Mouse (Mus musculus) cerebellum, adult (tissue): ENCODE data around the gene Psmd5.
A peak's percentile ranks its signal among the peaks of the same experiment; 100 is the strongest.
"Not testable (repeated sequence)": the region's sequence is repeated elsewhere in the genome, so short reads cannot be mapped to it uniquely, and the experiment has no call there.

Experiments
- ATAC-seq: cut with Nextera tagmentation; 2 replicates; pipeline ENCODE4 v1.9.2; 2017; ENCODE audit warnings: mild to moderate bottlenecking, moderate library complexity, mixed read lengths; ENCODE audit not compliant: insufficient number of reproducible peaks, low FRiP score, low TSS enrichment

Gene Psmd5

DNA sequence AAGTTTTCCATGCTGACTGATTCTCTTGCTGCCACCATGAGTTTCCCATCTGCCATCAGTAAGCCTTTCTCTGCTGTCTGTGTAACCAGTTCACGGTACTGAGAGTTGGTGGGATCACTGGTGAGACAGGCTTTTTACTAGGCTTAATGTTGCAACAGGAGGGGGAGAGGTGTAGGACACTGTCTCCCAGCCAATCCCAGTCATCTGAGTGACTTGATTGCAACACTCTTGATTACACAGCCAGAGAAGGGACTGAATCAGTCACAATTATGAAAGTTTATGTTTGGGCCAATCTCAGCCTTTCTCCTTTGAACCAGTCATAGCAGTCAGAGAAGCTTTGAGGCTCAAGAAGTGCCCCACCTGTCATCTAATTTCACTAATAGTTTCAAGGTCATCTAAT lies 46.7 kb downstream of the Psmd5 start:
- ATAC-seq = no peak

DNA sequence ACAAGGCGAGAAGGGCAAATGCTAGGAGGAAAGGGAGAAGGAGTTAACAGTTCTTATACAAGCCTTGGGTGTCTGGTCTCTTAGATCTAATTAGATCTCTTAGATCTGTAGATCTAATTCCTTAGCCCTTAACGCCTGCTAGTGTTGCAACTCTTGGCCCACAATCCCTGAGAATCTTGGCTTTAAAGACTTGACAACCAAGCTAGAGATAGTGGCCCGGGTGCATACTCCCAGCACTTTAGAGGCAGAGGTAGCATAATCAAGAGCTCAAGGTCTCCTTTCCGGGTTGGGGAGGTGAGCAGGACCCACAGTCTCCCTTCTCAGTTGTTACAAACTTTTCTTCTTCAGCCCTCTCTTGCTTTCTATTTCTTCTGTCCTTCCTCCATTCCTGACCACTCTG lies 47.2 kb downstream of the Psmd5 start:
- no peak for ATAC-seq

DNA sequence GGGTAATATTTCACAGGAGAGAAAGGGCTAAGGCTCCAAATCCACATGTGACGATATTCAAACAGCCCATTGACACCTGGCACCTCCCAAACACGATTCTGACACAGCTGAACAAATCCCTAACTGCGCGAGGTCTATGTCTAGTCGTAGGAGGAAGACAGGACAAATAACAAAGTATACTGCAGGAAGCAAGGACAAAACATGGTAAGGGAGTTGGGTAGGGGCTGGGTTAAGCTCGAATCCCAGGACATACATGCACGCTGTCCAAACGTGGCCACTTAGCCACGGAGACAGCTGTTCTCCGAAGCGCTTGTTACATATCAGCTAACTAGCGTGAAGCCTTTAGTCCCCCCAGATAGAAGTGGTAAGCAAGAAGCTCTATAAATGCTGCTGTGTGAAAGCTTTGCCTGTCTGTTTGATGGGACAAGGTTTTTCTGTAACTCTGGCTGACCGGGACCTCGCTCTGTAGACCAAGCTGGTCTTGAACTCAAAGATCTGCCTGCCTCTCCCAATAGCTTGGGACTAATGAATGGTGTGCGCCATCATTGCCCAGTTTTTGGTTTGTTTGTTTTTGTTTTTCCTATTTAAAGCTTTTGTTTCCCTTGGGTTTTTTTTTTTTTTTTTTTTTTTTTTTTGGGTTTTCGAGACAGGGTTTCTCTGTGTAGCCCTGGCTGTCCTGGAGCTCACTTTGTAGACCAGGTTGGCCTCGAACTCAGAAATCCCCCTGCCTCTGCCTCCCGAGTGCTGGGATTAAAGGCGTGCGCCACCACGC lies 48.1 kb downstream of the Psmd5 start:
- no peak for ATAC-seq

DNA sequence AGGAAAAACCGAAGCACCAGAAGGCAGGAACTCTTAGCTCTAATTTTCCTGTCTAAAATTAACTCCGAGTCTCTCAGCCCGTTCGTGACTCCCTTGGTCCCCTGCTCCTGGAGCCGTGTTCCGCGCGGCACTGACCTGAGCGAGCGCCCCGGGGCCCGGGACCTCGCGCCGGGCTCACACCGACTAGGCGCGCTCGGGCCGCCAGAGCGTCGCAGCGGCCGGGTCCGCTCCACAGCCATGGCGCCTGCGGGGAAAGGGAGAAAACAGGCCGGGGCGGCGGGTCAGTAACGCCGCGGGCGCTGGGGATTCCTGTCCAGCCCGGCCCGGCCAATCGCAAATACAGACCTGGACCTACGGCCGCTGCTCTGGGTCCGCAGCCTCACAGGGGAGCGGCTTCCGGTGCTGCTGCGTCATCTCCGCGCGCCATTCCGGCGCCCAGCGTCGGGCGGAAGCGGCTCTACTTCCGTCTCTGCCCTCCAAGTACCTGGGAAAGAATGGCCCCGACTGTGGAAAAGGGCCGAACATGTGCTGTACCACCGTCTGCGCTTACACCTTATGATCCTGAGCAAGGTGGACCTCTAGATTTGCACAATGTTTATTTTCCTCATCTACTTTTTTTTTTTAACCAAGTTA lies 48.8 kb downstream of the Psmd5 start, which contains the start of gene Fbxw2:
TSS of gene Fbxw2 (minus strand) at position 485 of the 633 bp plus-strand sequence.
- peak; percentile 97 for ATAC-seq

DNA sequence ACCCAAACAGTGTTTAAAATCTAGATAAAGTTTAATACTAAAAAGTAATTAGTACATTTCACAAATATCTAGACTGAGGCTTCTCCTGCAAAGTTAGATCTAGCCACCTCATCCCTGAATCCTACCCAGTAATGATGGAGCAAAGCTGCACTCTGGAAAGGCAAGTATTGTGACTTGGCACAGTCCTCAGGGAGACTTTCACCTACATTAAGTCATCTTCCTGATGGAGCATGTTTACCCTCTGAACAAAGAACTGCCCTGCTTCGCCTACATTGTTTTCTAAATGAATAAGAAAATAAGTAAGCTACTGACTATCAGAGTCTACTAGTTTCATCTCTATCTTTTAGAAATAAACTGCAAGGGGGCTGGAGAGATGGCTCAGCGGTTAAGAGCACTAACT lies 56.3 kb downstream of the Psmd5 start:
- no peak for ATAC-seq

DNA sequence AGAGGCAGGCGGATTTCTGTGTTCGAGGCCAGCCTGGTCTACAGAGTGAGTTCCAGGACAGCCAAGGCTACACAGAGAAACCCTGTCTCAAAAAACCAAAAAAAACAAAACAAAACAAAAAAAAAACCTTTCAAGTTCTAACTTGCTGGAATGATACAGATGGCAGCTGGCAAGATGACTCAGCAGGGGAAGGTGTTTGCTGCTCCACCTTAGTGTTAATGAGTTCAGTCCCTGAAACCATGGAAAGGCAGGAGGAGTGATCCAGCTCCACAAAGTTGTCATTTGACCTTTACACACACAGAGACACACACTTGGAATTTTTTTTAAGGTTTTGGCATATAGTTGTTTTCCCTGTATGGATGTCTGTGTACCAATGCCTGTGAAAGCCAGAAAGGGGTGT lies 58.9 kb downstream of the Psmd5 start:
- not testable (repeated sequence) for ATAC-seq

DNA sequence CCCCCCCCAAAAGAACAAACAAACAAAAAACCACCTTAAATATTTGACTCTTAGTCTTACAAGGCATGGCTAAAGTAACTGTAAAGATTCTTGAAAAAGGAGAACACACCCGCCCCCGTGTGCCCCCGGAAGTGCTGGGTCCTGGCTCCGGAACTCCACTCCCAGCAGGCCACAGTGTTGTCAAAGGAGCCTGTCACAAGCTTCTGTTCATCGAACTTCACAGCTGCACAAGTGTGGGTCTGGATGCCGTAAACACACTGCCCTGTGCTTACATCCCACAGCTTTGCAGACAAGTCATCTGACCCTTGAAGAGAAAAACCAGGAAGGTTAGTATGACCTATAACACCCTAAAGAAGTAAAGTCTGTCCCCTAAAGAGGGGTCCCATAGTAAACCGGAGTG lies 62.1 kb downstream of the Psmd5 start:
- no peak for ATAC-seq

DNA sequence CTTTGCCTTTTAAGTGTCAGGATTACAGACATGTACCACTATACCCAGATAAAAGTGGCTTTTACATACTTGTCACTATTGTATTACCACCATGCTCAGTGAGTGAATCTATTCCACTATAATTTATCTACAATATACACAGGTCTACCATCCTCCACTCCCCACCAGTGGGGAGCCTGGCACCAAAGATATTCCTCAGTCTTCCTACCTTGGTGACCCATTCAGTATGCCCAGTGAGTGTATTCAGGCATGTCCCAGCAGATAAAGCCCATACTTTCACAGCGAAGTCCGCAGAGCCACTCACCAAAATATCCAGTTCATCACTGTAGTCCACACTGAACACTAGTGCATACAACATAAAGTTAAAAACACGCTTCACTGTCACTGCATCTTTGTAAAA lies 64.0 kb downstream of the Psmd5 start:
- no peak for ATAC-seq

DNA sequence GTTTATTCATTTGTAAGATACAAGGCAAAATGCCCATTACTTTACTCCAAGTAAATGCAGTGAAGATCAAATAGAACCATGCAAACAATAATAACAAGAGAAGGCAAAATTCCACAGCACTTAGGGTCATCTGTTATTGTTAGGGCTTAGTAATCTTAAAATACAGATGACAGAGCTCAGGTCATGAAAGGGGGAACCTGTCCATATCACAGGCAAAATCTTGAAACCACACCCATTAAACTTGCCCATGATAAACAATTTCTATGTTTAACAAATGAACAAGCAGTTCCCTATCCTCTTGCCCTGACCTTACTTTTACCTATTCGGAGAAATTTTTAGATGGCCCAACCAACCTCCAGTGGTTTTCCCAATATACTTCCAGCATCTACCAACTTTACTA lies 65.2 kb downstream of the Psmd5 start:
- no peak for ATAC-seq

DNA sequence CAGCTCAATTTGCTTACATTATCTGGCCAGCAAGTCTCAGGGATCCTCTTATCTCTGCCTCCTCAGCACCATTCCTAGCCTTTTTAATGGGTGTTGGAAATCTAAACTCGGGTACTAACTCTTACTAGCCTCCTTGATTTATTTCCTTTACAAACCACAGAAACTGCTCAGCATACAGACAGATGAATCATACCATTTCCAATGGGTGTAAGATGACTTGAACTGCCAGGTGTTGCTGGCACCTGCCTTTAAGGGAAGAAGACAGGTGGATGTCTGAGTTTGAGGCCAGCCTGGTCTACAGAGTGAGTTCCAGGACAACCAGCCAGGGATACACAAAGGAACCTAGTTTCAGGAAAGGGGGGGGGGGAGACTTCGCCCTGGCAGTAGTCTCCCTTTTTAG lies 66.7 kb downstream of the Psmd5 start:
- ATAC-seq = no peak

DNA sequence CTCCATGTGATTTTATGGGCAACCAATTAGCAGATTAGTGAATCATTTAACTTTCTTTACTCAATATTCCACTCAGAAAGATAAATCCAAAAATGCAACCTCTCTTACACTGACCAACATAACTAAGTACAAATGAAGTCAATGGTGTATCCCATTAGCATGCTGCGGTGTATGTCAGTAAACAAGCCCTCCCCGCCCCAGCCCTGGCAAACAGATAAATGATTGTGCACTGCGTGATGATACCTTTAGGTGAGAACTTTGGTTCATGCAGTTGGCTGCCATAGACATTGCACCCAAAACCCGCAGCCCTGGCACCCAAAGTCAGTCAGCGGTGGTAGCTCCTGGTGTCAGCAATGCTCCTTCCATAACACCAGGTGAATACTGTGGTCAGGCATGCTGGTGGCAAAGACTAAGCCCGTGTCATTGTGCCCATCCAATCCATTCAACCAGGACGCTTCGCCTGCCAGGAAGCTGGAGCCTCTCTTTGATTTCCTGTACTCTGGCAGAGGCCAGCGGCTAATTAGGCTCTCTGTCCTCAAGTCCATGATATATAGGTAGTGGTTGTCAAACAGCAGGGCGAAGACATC lies 69.3 kb downstream of the Psmd5 start:
- no peak for ATAC-seq

DNA sequence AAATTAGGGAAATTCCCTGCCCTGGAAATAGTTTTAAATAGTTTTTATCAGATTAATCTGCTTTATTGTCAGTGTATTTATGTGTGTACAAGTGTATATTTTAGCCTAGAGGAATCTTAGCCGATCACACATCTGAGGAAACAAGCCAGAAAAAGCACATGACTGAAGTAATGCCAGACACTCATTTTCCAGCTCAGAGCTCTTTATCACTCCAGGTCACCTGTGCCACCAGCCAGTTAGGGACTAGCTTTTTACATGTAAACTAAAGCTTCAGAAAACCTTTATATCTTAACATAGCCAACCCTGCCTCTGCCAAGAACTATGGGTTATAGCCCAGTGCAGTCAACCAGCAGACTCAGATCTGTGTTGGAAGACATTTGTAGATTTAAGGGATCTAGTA lies 70.0 kb downstream of the Psmd5 start:
- no peak for ATAC-seq

DNA sequence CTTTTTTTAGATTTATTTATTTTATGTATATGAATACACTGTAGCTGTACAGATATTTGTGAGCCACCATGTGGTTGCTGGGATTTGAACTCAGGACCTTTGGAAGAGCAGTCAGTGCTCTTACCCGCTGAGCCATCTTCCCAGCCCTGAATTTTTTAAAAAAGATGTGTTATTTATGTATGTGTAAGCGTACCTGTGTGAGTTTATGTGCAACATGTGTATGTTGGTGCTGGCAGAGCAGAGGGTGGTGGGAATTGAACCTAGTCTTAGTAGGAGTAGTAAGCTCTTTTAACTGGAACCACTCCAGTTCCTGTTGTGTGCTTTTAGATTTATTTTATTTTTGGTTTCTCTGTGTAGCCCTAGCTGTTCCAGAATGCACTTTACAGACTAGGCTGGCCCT lies 70.6 kb downstream of the Psmd5 start:
- ATAC-seq = no peak

DNA sequence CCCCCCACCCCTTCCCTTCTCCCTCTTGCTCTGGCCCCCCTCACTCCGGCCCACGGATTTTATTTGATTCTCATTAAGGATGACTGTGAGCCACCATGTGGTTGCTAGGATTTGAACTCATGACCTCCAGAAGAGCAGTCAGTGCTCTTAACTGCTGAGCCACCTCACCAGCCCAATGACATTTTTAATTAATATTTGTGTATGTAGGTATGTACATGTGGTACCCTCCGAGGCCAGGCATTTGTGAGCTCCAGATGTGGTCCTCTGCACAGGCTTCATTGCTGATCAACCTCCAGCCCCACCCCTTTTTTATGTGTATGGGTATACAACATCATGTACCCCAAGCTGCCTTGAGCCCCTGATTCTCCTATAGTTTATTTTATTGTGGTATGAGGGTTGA lies 71.0 kb downstream of the Psmd5 start:
- ATAC-seq = no peak

DNA sequence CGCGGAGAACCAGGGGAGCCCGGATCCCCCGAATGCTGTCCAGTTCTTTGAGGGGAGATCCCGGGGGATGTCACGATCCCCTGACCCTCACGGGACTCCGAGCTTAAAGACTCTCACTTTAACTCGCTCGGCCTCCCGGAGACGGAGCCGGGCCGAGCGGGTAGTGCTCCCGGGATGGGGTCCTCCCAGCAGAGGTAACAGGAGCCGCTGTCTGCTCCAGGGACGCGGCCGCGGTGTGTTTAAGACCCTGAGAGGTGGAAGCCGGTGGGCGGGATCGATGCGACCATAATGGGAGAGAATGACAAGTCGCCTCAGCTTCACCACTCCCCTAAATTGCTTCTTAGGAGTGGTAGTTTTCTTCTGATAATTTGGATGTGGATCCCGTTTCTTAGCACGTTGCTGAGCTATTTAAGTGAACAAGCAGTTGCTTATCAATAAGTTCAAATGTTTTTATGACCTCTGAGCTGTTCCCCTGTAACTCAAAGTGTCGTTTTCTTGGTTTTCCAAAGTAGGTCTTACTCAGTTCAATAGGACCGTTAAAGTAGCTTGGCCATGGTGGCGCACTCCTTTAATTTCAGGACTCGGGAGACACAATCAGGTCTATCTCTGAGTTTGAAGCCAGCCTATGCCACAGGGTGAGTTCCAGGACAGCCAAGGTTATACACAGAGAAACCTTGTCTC lies 72.1 kb downstream of the Psmd5 start:
- peak; percentile 16 for ATAC-seq

DNA sequence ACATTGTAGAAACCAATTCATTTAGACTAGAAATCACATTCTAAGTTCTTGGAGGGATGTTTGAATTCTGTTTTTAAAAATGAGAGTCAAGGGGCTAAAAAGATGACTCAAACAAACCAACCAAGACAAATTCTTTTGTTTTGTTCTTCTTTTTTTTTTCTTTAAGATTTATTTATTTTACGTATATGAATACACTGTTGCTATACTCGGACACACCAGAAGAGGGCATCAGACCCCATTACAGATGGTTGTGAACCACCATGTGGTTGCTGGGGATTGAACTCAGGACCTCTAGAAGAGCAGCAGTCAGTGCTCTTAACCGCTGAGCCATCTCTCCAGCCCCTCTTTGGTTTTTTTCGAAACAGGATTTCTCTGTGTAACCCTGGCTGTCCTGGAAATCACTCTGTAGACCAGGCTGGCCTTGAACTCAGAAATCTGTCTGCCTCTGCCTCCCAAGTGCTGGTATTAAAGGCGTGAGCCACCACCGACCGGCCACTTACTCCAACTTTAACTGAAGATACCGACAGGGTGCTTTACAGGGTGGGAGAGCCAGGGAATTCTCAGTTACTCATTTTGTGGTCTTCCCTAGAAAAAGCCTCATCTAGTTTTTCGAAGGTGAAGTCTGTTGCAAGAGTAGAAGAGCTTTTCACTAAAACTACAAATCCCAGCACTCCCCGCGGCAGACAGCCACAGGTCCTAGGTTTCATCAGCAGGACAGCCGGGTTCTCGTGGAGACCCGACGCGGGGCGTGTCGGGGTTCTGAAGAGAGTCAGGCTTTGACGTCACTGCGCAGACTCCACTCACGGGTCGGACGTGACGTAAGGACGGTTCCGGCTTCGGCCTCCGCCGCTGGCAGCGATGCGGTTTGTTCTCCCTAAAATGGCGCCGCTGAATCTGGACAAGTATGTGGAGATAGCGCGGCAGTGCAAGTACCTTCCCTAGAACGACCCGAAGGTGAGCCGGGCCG lies 73.0 kb downstream of the Psmd5 start:
- ATAC-seq = peak; percentile 96

DNA sequence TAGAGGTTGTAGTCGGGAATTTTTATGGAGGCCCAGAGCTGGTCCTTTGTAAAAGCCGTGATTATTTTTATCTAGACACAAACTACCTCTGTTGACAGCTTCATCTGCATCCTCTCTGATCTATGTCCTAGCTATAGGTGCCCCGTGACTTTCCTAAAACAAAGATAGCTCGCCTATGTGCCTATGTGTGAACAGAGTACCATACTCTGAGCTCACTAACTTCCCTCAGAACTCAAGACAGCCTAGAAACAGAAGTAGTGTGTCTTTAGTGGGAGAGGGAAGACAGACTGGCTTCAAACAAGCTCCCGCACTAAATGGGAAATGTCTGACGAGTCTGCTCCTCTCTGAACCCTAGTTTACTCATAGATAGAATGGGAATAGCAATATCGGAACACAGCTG lies 74.4 kb downstream of the Psmd5 start:
- no peak for ATAC-seq
